Mouse (Mus musculus) neural tube, embryonic 11.5 days (tissue): ENCODE measurements around the gene Nt5c1b. TPM values are rescaled to one million over a fixed set of nuclear protein-coding genes. Genes with fewer than 3 reads are reported as not detected.

Experiments
- ATAC-seq: fragments of 200-750 bp; cut with Nextera tagmentation; 2 replicates; pipeline ENCODE4 v1.8.0; 2017; ENCODE audit warnings: moderate number of reproducible peaks, mild to moderate bottlenecking, moderate TSS enrichment, moderate library complexity; ENCODE audit not compliant: insufficient read depth, low FRiP score, low TSS enrichment
- DNase-seq: peaks from one replicate; pipeline ENCODE4 v3.0.0-alpha.2; 2015; ENCODE audit warnings: low spot score
- H3K27ac ChIP-seq: fragments of 300-500 bp; sonication (generic); 2 replicates; pipeline ENCODE4 v1.5.1; 2014; ENCODE audit warnings: low read depth, mild to moderate bottlenecking, low read length
- H3K27me3 ChIP-seq: fragments of 300-500 bp; sonication (generic); 2 replicates; pipeline ENCODE4 v1.6.1; 2014; ENCODE audit warnings: mild to moderate bottlenecking, low read length, mixed read lengths; ENCODE audit not compliant: control insufficient read depth, insufficient read depth
- H3K36me3 ChIP-seq: fragments of 300-500 bp; sonication (generic); 2 replicates; pipeline ENCODE4 v1.6.1; 2014; ENCODE audit warnings: mild to moderate bottlenecking, low read length, moderate library complexity, mixed read lengths; ENCODE audit not compliant: control insufficient read depth, insufficient read depth
- H3K4me1 ChIP-seq: fragments of 300-500 bp; sonication (generic); 2 replicates; pipeline ENCODE4 v1.6.1; 2014; ENCODE audit warnings: low read length, mixed read lengths; ENCODE audit not compliant: control insufficient read depth, insufficient read depth
- H3K4me2 ChIP-seq: fragments of 300-500 bp; sonication (generic); 2 replicates; pipeline ENCODE4 v1.6.1; 2014; ENCODE audit warnings: low read depth, mild to moderate bottlenecking, moderate library complexity
- H3K4me3 ChIP-seq: fragments of 300-500 bp; sonication (generic); 2 replicates; pipeline ENCODE4 v1.5.1; 2014; ENCODE audit warnings: low read depth, low read length
- H3K9ac ChIP-seq: fragments of 300-500 bp; sonication (generic); 2 replicates; pipeline ENCODE4 v1.6.1; 2014; ENCODE audit warnings: mild to moderate bottlenecking, low read length
- H3K9me3 ChIP-seq: fragments of 300-500 bp; sonication (generic); 2 replicates; pipeline ENCODE4 v1.6.1; 2016; ENCODE audit warnings: low read length; ENCODE audit not compliant: control insufficient read depth
- WGBS: fragments of 180-500 bp; shearing (Covaris S2); extraction: QIAGEN DNeasy Blood & Tissue Kit; methylation state at CpG from one replicate; pipeline ENCODE4 v1.1.7; 2014; 5-methylcytosine and 5-hydroxymethylcytosine counted together
- polyA plus RNA-seq: library from polyadenylated mRNA; unstranded; fragments of >200 nt; fragmentation: Nextera tagmentation; extraction: Ambion mirVana; gene quantifications from 2 replicates; pipeline ENCODE4 v1.2.1, GENCODE M21; 2014

Gene Nt5c1b
- polyA plus RNA-seq, 1 experiment from 2014 or later, result not detected

DNA sequence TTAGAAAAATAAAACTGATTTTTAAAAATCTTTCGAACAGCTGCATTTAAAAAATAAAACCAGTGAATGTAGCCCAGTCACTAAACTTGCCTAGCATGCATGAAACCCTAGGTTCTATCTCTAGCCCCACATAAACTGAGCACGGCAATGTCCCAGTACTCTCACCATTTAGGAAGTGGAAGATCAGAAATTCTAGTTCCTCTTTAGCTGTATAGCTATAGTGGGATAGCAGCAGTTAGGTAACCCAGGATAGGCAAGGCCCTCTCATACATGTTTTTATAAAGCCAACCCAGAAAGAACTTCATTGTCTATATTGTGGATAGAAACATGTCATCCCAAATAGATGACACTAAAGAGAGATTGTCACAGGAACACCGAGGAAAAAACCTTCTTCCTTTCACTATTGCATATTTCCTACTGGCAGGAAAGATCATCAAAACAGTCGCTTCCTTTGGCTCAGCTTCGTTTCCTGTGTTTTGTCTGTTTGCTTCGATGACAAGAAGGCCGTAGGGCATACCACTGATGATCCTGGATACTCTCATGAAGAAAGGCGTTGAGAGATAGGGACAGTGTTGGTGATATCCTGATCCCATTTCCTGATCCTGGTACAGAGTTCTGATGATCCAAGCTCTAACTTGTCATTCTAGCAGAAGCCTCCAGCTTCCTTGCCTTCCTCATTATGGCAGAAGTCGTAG is 32.8 kb downstream of the Nt5c1b start:
- ATAC-seq (no peak), DNase-seq (no peak)
- no peaks in the 10 kb centered on the region for H3K27me3 ChIP-seq
- no peaks in the 10 kb centered on the region for H3K36me3 ChIP-seq
- 89% methylated on average over 9 of the region's 9 CpGs for WGBS
- no peak overlapping the region for H3K27ac ChIP-seq
- H3K9ac ChIP-seq, result no peak overlapping the region
- H3K4me1 ChIP-seq, result no peaks in the 10 kb centered on the region
- H3K4me3 ChIP-seq, result no peak overlapping the region
- no peaks in the 10 kb centered on the region for H3K9me3 ChIP-seq
- no peak overlapping the region for H3K4me2 ChIP-seq

DNA sequence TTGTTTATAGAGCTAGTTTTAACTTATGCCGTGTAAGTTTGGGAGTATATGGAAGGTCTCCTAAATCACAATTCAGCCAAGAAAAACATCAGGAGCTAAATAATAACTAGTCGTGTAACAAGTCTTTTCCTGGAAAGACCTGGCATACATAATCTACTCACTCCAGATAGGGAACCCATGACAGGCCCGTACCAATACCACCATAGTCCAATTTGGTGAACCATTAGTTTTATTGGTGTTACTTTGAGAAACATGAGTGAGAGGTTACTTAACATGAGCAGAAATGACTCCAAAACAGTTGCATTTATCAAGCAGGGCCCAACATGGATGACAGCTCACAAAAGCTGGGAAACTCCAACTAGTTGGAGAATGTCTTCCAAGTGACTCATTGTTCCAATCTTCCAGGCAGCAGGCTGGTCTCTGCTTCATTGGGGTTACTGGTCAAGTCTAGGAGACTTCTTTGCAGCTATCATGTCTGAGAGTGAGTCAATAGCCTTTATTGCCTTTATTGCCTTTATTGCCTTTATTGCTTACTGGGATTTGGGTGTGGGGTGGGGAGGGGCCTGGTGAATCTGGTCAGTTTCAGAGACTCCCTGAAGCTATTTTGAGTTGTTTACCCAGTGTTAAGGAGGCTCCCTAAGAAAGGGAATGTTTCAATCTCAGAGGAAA is 40.9 kb downstream of the Nt5c1b start:
- Histone ChIP-seq H3K27ac (no peak overlapping the region), H3K9ac (no peak overlapping the region), H3K9me3 (no peaks in the 10 kb centered on the region), H3K27me3 (no peaks in the 10 kb centered on the region), H3K4me2 (no peak overlapping the region), H3K4me1 (no peaks in the 10 kb centered on the region), H3K4me3 (no peak overlapping the region), H3K36me3 (no peaks in the 10 kb centered on the region)
- DNase-seq (no peak), ATAC-seq (no peak)
- 84% methylated on average over 3 of the region's 3 CpGs for WGBS

DNA sequence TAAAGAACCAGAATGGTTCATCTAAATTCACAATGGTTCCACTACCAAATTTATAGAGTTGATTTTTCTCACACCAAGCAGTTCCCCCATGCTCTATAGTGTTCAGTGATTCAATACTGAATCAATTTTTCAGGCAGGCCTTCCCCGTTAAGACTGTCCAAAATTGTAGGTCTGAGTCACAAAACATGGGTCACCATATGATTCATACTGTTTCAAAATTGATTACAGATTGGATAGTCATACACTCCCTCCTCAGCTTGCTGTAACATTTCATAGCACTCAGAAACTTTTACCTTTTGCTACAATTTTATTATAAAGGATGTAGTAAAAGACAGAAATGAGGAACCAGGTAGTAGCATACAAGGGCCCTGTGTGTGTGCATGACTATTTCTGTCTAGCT is 41.7 kb downstream of the Nt5c1b start:
- Histone ChIP-seq H3K4me3 (no peak overlapping the region), H3K27ac (no peak overlapping the region), H3K4me2 (no peak overlapping the region), H3K9ac (no peak overlapping the region), H3K36me3 (no peaks in the 10 kb centered on the region), H3K9me3 (no peaks in the 10 kb centered on the region), H3K27me3 (no peaks in the 10 kb centered on the region), H3K4me1 (no peaks in the 10 kb centered on the region)
- 86% methylated on average over 1 of the region's 1 CpGs for WGBS
- DNase-seq (no peak), ATAC-seq (no peak)

DNA sequence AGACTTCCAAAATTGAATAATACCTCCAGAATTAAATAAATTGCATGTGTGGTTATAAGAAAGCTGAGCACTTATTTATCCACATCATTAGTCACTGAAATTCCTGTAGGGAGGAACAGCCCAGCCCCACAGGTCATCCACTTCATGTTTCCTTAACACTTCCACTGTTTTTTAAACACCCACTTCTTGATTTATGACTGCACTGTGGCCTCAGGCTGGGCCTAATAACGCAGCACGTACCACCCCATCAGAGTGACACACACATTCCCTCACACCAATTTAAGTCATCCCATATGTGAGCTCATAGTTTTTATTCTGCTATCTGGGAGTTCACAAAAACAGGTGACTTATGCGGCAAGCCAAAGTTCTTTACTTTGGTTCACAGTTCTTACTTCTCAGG is 52.6 kb downstream of the Nt5c1b start:
- no peaks in the 10 kb centered on the region for H3K27me3 ChIP-seq
- no peaks in the 10 kb centered on the region for H3K4me1 ChIP-seq
- H3K9me3 ChIP-seq, result no peaks in the 10 kb centered on the region
- no peak for ATAC-seq
- DNase-seq, result no peak
- H3K4me3 ChIP-seq, result no peak overlapping the region
- no peak overlapping the region for H3K27ac ChIP-seq
- H3K4me2 ChIP-seq, result no peak overlapping the region
- WGBS, result 47% methylated on average over 3 of the region's 3 CpGs
- no peaks in the 10 kb centered on the region for H3K36me3 ChIP-seq
- no peak overlapping the region for H3K9ac ChIP-seq

- 32% methylated on average over 9 of the region's 9 CpGs for WGBS
Observed at GRCm38 (mm10) chr12:10425982-10426863, 56.5 kb downstream of the Nt5c1b start.

GRCm38 (mm10) chr12:10430999-10431398 is 61.2 kb downstream of the Nt5c1b start:
- H3K36me3 ChIP-seq, result no peaks in the 10 kb centered on the region
- ATAC-seq (no peak), DNase-seq (no peak)
- no peak overlapping the region for H3K9ac ChIP-seq
- 97% methylated on average over 1 of the region's 1 CpGs for WGBS
- no peak overlapping the region for H3K4me2 ChIP-seq
- no peaks in the 10 kb centered on the region for H3K9me3 ChIP-seq
- no peak overlapping the region for H3K4me3 ChIP-seq
- no peak overlapping the region for H3K27ac ChIP-seq
- no peaks in the 10 kb centered on the region for H3K27me3 ChIP-seq
- no peaks in the 10 kb centered on the region for H3K4me1 ChIP-seq

More at GRCm38 (mm10) chr12:10425982-10426863, 56.5 kb downstream of the Nt5c1b start:
- H3K9ac ChIP-seq, result no peak overlapping the region
- no peaks in the 10 kb centered on the region for H3K36me3 ChIP-seq
- H3K4me2 ChIP-seq, result no peak overlapping the region
- DNase-seq, result no peak
- no peaks in the 10 kb centered on the region for H3K9me3 ChIP-seq
- H3K27ac ChIP-seq, result no peak overlapping the region
- no peak overlapping the region for H3K4me3 ChIP-seq
- H3K27me3 ChIP-seq, result no peaks in the 10 kb centered on the region
- ATAC-seq, result no peak
- no peaks in the 10 kb centered on the region for H3K4me1 ChIP-seq

GRCm38 (mm10) chr12:10438054-10439001 is 68.6 kb downstream of the Nt5c1b start:
- no peak overlapping the region for H3K4me3 ChIP-seq
- ATAC-seq, result no peak
- DNase-seq, result peak; percentile 85
- no peaks in the 10 kb centered on the region for H3K36me3 ChIP-seq
- H3K27me3 ChIP-seq, result no peaks in the 10 kb centered on the region
- no peaks in the 10 kb centered on the region for H3K9me3 ChIP-seq
- H3K27ac ChIP-seq, result no peak overlapping the region
- whole genome bisulfite sequencing, result 29% methylated on average over 15 of the region's 15 CpGs
- no peaks in the 10 kb centered on the region for H3K4me1 ChIP-seq
- no peak overlapping the region for H3K4me2 ChIP-seq
- H3K9ac ChIP-seq, result no peak overlapping the region
